Mouse (Mus musculus): ENCODE results near the gene Mettl7a2. TPM values are rescaled to one million over a fixed set of nuclear protein-coding genes. Genes with fewer than 3 reads are reported as not detected.
A peak's percentile ranks its signal among the peaks of the same experiment; 100 is the strongest.
"Not testable (repeated sequence)": the region's sequence is repeated elsewhere in the genome, so short reads cannot be mapped to it uniquely, and the experiment has no call there.

Gene Mettl7a2
- total and polyA plus RNA-seq, 2 experiments from 2014 or later = not detected

GRCm38 (mm10) chr15:100337847-100338246 lies 15.2 kb upstream of the Mettl7a2 start:
- H3K27ac ChIP-seq; H3K9me3 ChIP-seq (ENCODE audit: low read length); H3K36me3 ChIP-seq (ENCODE audit: insufficient read depth, low read length); H3K9ac ChIP-seq (replicated peaks; ENCODE audit: low read length); H3K4me3 ChIP-seq (ENCODE audit: low read length); H3K4me1 ChIP-seq (ENCODE audit: insufficient read depth, low read length); ATAC-seq; H3K4me2 ChIP-seq (ENCODE audit: low read depth, low read length); H3K27me3 ChIP-seq (ENCODE audit: insufficient read depth, low read length): not testable (repeated sequence)
- TF ChIP-seq CTCF (IDR thresholded peaks at IDR 0.05; ENCODE audit: low read depth) = peak; percentile 57
- 32% methylated on average over 9 of the region's 10 CpGs for WGBS
- peak; percentile 49 for DNase-seq (ENCODE audit: low spot score)

- ATAC-seq; H3K27ac ChIP-seq; H3K4me1 ChIP-seq (ENCODE audit: insufficient read depth, low read length); H3K4me2 ChIP-seq (ENCODE audit: low read depth, low read length); H3K9ac ChIP-seq (replicated peaks; ENCODE audit: low read length); H3K36me3 ChIP-seq (ENCODE audit: insufficient read depth, low read length); DNase-seq (ENCODE audit: low spot score); H3K9me3 ChIP-seq (ENCODE audit: low read length); H3K27me3 ChIP-seq (ENCODE audit: insufficient read depth, low read length); H3K4me3 ChIP-seq (ENCODE audit: low read length): not testable (repeated sequence)
- WGBS = 77% methylated on average over 4 of the region's 5 CpGs
These were observed 11.6 kb upstream of the Mettl7a2 start for GRCm38 (mm10) chr15:100341314-100341980.

DNA sequence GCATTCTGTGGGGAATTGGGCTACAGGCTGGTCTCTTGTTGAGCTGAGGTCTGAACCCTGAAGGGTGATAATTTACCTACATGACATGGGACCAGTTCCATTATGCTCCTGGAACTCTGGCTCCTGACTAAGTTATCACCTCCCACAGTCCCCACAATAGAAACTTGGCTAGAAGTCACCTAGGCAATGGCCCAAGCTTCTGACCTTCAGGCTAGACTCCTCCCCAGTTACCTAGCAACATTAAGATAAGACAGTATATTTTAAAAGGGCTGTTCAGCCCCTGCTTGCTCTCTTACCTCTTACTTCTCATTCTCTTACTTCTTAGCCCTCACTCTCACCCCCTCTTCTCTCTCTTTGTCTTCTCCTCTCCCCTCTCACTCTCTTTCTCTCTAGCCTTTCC lies 7.5 kb upstream of the Mettl7a2 start:
- no peak for DNase-seq (ENCODE audit: low spot score)
- H3K27ac ChIP-seq = no peak overlapping the region
- no peaks in the 10 kb centered on the region for H3K27me3 ChIP-seq (ENCODE audit: insufficient read depth, low read length)
- H3K9ac ChIP-seq (replicated peaks; ENCODE audit: low read length) = no peak overlapping the region
- no peak for ATAC-seq
- H3K4me2 ChIP-seq (ENCODE audit: low read depth, low read length) = no peak overlapping the region
- no peaks in the 10 kb centered on the region for H3K9me3 ChIP-seq (ENCODE audit: low read length)
- H3K4me3 ChIP-seq (ENCODE audit: low read length) = no peak overlapping the region
- no peak for TF ChIP-seq CTCF (IDR thresholded peaks at IDR 0.05; ENCODE audit: low read depth)
- H3K36me3 ChIP-seq (ENCODE audit: insufficient read depth, low read length) = no peaks in the 10 kb centered on the region
- H3K4me1 ChIP-seq (ENCODE audit: insufficient read depth, low read length) = no peaks in the 10 kb centered on the region

- Histone ChIP-seq H3K36me3 (ENCODE audit: insufficient read depth, low read length) (no peaks in the 10 kb centered on the region), H3K27ac (no peak overlapping the region), H3K4me3 (ENCODE audit: low read length) (no peak overlapping the region), H3K9me3 (ENCODE audit: low read length) (no peaks in the 10 kb centered on the region), H3K4me2 (ENCODE audit: low read depth, low read length) (no peak overlapping the region), H3K9ac (replicated peaks; ENCODE audit: low read length) (no peak overlapping the region), H3K27me3 (ENCODE audit: insufficient read depth, low read length) (no peaks in the 10 kb centered on the region), H3K4me1 (ENCODE audit: insufficient read depth, low read length) (no peaks in the 10 kb centered on the region)
- ATAC-seq (no peak), DNase-seq (ENCODE audit: low spot score) (no peak)
- no peak for TF ChIP-seq CTCF (IDR thresholded peaks at IDR 0.05; ENCODE audit: low read depth)
- WGBS = 60% methylated on average over 14 of the region's 14 CpGs
These were observed 6.2 kb upstream of the Mettl7a2 start for GRCm38 (mm10) chr15:100346761-100347160.

DNA sequence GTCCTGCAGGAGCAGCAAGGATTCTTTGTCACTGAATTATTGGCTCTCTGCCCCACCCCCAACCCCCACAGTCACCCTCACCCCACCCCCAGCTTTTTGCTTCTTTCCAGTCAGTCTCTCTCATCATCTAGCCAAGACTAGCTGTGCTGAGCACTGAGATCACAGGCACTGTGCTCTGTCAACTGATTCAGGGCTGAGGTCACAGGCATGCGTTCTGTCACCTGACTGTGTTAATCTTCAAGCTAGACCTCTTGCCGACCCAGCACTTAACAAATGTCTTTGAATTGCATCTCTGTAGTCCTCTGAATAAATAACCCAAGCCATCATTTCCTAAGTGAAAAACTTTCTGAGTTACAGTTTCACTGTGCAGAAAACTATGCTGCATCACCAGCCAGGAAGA lies 3.5 kb upstream of the Mettl7a2 start:
- no peak for TF ChIP-seq CTCF (IDR thresholded peaks at IDR 0.05; ENCODE audit: low read depth)
- WGBS = 50% methylated on average over 2 of the region's 2 CpGs
- Histone ChIP-seq H3K4me1 (ENCODE audit: insufficient read depth, low read length) (no peaks in the 10 kb centered on the region), H3K27me3 (ENCODE audit: insufficient read depth, low read length) (no peaks in the 10 kb centered on the region), H3K27ac (no peak overlapping the region), H3K9ac (replicated peaks; ENCODE audit: low read length) (no peak overlapping the region), H3K9me3 (ENCODE audit: low read length) (no peaks in the 10 kb centered on the region), H3K36me3 (ENCODE audit: insufficient read depth, low read length) (no peaks in the 10 kb centered on the region), H3K4me2 (ENCODE audit: low read depth, low read length) (no peak overlapping the region), H3K4me3 (ENCODE audit: low read length) (no peak overlapping the region)
- DNase-seq (ENCODE audit: low spot score) (no peak), ATAC-seq (no peak)

DNA sequence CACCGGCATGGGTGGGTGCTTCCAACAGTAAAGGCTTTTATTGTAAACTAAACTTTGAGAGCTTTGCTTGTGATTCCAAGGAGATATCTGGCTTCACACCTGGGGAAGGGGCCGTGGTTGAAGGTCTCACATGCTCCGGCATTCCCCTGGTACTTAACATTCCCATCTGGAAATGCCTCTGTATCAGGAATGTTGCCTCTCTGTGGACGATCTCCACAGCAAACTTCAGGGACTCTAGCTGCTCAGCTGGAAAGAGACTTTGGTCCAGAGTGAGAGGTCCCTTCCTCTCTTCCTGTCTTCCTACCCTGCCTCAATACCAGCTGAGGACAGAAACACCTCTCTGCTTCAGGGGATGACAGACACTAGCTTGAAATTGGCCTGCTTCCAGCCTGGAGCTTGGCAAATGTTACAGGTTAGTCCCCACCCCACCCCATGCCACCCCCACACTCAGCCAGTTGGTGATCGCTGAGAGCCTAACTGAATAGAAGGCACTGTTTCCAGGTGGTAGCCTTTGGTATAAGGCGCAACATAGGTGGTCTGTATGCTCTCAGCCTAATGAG lies 1.4 kb upstream of the Mettl7a2 start:
- no peak overlapping the region for H3K27ac ChIP-seq
- no peaks in the 10 kb centered on the region for H3K4me1 ChIP-seq (ENCODE audit: insufficient read depth, low read length)
- H3K27me3 ChIP-seq (ENCODE audit: insufficient read depth, low read length) = no peaks in the 10 kb centered on the region
- H3K9ac ChIP-seq (replicated peaks; ENCODE audit: low read length) = no peak overlapping the region
- WGBS = 74% methylated on average over 6 of the region's 6 CpGs
- DNase-seq (ENCODE audit: low spot score) (no peak), ATAC-seq (no peak)
- no peaks in the 10 kb centered on the region for H3K36me3 ChIP-seq (ENCODE audit: insufficient read depth, low read length)
- no peak for TF ChIP-seq CTCF (IDR thresholded peaks at IDR 0.05; ENCODE audit: low read depth)
- H3K4me3 ChIP-seq (ENCODE audit: low read length) = no peak overlapping the region
- no peak overlapping the region for H3K4me2 ChIP-seq (ENCODE audit: low read depth, low read length)
- no peaks in the 10 kb centered on the region for H3K9me3 ChIP-seq (ENCODE audit: low read length)

GRCm38 (mm10) chr15:100353399-100353798 lies 399 bp downstream of the Mettl7a2 start:
- H3K4me3 ChIP-seq (ENCODE audit: low read length); DNase-seq (ENCODE audit: low spot score): not testable (repeated sequence)
- 91% methylated on average over 22 of the region's 22 CpGs for WGBS

More at GRCm38 (mm10) chr15:100353399-100353798, 399 bp downstream of the Mettl7a2 start:
- not testable (repeated sequence) for H3K4me1 ChIP-seq (ENCODE audit: insufficient read depth, low read length); H3K4me2 ChIP-seq (ENCODE audit: low read depth, low read length); H3K36me3 ChIP-seq (ENCODE audit: insufficient read depth, low read length); H3K9ac ChIP-seq (replicated peaks; ENCODE audit: low read length); ATAC-seq; H3K27ac ChIP-seq; H3K9me3 ChIP-seq (ENCODE audit: low read length); H3K27me3 ChIP-seq (ENCODE audit: insufficient read depth, low read length)
